Mouse (Mus musculus) adrenal gland, postnatal 4 days (tissue): ENCODE data around the gene Cnksr3. TPM values are rescaled to one million over a fixed set of nuclear protein-coding genes. Genes with fewer than 3 reads are reported as not detected.

Experiments
- DNase-seq, 2 experiments: peaks; one replicate each; pipeline ENCODE4 v3.0.0; 2021 to 2022; ENCODE audit warnings: low spot score in 2 of 2, mixed read lengths in 2 of 2
- total RNA-seq, 2 experiments: library from RNA; stranded (reverse); gene quantifications; 2 replicates each; pipeline ENCODE4 v1.2.3; 2021

Gene Cnksr3
- total RNA-seq, 2 experiments from 2014 or later, result 18.1 to 21.3 TPM

- DNase-seq, result no peak
Measured at GRCm38 (mm10) chr10:7197733-7198132, 14.3 kb downstream of the Cnksr3 start.

GRCm38 (mm10) chr10:7196668-7197400, 15.2 kb downstream of the Cnksr3 start:
- no peak for DNase-seq

- DNase-seq, result no peak
Measured at GRCm38 (mm10) chr10:7195927-7196326, 16.1 kb downstream of the Cnksr3 start.

GRCm38 (mm10) chr10:7191721-7192413, 20.2 kb downstream of the Cnksr3 start:
- no peak for DNase-seq

GRCm38 (mm10) chr10:7189194-7189593, 22.8 kb downstream of the Cnksr3 start:
- DNase-seq, result no peak

- no peak for DNase-seq
Measured at GRCm38 (mm10) chr10:7187881-7188280, 24.2 kb downstream of the Cnksr3 start.

GRCm38 (mm10) chr10:7186992-7187391, 25.0 kb downstream of the Cnksr3 start:
- no peak for DNase-seq

GRCm38 (mm10) chr10:7186018-7186417, 26.0 kb downstream of the Cnksr3 start:
- DNase-seq, result no peak

GRCm38 (mm10) chr10:7183171-7183631, 28.8 kb downstream of the Cnksr3 start:
- DNase-seq, result no peak

- no peak for DNase-seq
Measured at GRCm38 (mm10) chr10:7182555-7183170, 29.4 kb downstream of the Cnksr3 start.

- DNase-seq, result no peak
Measured at GRCm38 (mm10) chr10:7180296-7180695, 31.7 kb downstream of the Cnksr3 start.

- DNase-seq, result no peak
Measured at GRCm38 (mm10) chr10:7178571-7178970, 33.5 kb downstream of the Cnksr3 start.

- DNase-seq, result no peak
Measured at GRCm38 (mm10) chr10:7176205-7176910, 35.7 kb downstream of the Cnksr3 start.

- DNase-seq, result no peak
Measured at GRCm38 (mm10) chr10:7174480-7174879, 37.6 kb downstream of the Cnksr3 start.

- no peak for DNase-seq
Measured at GRCm38 (mm10) chr10:7173098-7173497, 38.9 kb downstream of the Cnksr3 start.

- DNase-seq, result no peak
Measured at GRCm38 (mm10) chr10:7170434-7170833, 41.6 kb downstream of the Cnksr3 start.

GRCm38 (mm10) chr10:7163031-7163430, 49.0 kb downstream of the Cnksr3 start:
- DNase-seq, result no peak

GRCm38 (mm10) chr10:7159061-7159511, 53.0 kb downstream of the Cnksr3 start:
- no peak for DNase-seq

- DNase-seq, result no peak
Measured at GRCm38 (mm10) chr10:7158285-7159060, 53.6 kb downstream of the Cnksr3 start.

- no peak for DNase-seq
Measured at GRCm38 (mm10) chr10:7154877-7155276, 57.2 kb downstream of the Cnksr3 start.

GRCm38 (mm10) chr10:7152926-7153325, 59.1 kb downstream of the Cnksr3 start:
- no peak for DNase-seq
